Mouse (Mus musculus) hindbrain, postnatal 0 days (tissue): Measurements from ENCODE around the gene Cd180. TPM values are rescaled to one million over a fixed set of nuclear protein-coding genes. Genes with fewer than 3 reads are reported as not detected.

Source experiments
- ATAC-seq: fragments of 200-750 bp; cut with Nextera tagmentation; 2 replicates; pipeline ENCODE4 v1.8.0; 2017; ENCODE audit warnings: mild to moderate bottlenecking, moderate TSS enrichment, moderate library complexity
- DNase-seq: peaks from one replicate; pipeline ENCODE4 v3.0.0-alpha.2; 2015; ENCODE audit warnings: low spot score
- H3K27ac ChIP-seq: fragments of 300-500 bp; sonication (generic); 2 replicates; pipeline ENCODE4 v1.5.1; 2014; ENCODE audit warnings: mild to moderate bottlenecking
- H3K27me3 ChIP-seq: fragments of 300-500 bp; sonication (generic); 2 replicates; pipeline ENCODE4 v1.6.1; 2014; ENCODE audit warnings: low read length, mixed read lengths; ENCODE audit not compliant: insufficient read depth
- H3K36me3 ChIP-seq: fragments of 300-500 bp; sonication (generic); 2 replicates; pipeline ENCODE4 v1.6.1; 2014; ENCODE audit warnings: low read length, mixed read lengths; ENCODE audit not compliant: insufficient read depth
- H3K4me1 ChIP-seq: fragments of 300-500 bp; sonication (generic); 2 replicates; pipeline ENCODE4 v1.6.1; 2014; ENCODE audit warnings: antibody characterized with exemption, low read length, mixed read lengths; ENCODE audit not compliant: insufficient read depth
- H3K4me2 ChIP-seq: fragments of 300-500 bp; sonication (generic); 2 replicates; pipeline ENCODE4 v1.6.1; 2014; ENCODE audit warnings: low read depth, mild to moderate bottlenecking, low read length, moderate library complexity, mixed read lengths
- H3K4me3 ChIP-seq: fragments of 300-500 bp; sonication (generic); 2 replicates; pipeline ENCODE4 v1.5.1; 2014; ENCODE audit warnings: low read length
- H3K9ac ChIP-seq: fragments of 300-500 bp; sonication (generic); replicated peaks from 2 replicates; pipeline ENCODE4 v1.6.1; 2014; ENCODE audit warnings: mild to moderate bottlenecking, low read length, moderate library complexity, mixed read lengths
- H3K9me3 ChIP-seq: fragments of 300-500 bp; sonication (generic); 2 replicates; pipeline ENCODE4 v1.6.1; 2016; ENCODE audit warnings: low read length, mixed read lengths
- CTCF ChIP-seq: IDR thresholded peaks from 2 replicates; pipeline ENCODE4 v1.5.1; 2016; ENCODE audit warnings: antibody characterized with exemption, control low read depth, low read depth
- WGBS: fragments of 180-500 bp; shearing (Covaris S2); extraction: QIAGEN DNeasy Blood & Tissue Kit; methylation state at CpG from one replicate; pipeline ENCODE4 v1.1.7; 2014; 5-methylcytosine and 5-hydroxymethylcytosine counted together
- polyA plus RNA-seq: library from polyadenylated mRNA; unstranded; fragments of >200 nt; fragmentation: Nextera tagmentation; extraction: Ambion mirVana; gene quantifications from 2 replicates; pipeline ENCODE4 v1.2.1, GENCODE M21; 2015
- total RNA-seq: library from RNA; depleted of rRNA; stranded (reverse); fragments of >200 nt; gene quantifications from 2 replicates; pipeline ENCODE4 v1.2.3, GENCODE M21; 2014

Cd180 gene
- total and polyA plus RNA-seq, 2 experiments from 2014 or later = 0.68 to 1.1 TPM

- no peak overlapping the region for H3K9ac ChIP-seq
- H3K4me1 ChIP-seq = no peaks in the 10 kb centered on the region
- H3K9me3 ChIP-seq = no peaks in the 10 kb centered on the region
- no peak overlapping the region for H3K4me3 ChIP-seq
- TF ChIP-seq CTCF = no peak
- WGBS = 85% methylated on average over 17 of the region's 17 CpGs
- H3K36me3 ChIP-seq = peaks cover 9% of the 10 kb centered on the region
- no peak overlapping the region for H3K4me2 ChIP-seq
- ATAC-seq = no peak
- no peaks in the 10 kb centered on the region for H3K27me3 ChIP-seq
- DNase-seq = no peak
- no peak overlapping the region for H3K27ac ChIP-seq
These were observed 53.6 kb downstream of the Cd180 start for GRCm38 (mm10) chr13:102746803-102747561.

GRCm38 (mm10) chr13:102749194-102749593, 55.8 kb downstream of the Cd180 start:
- Histone ChIP-seq H3K9ac (no peak overlapping the region), H3K9me3 (no peaks in the 10 kb centered on the region), H3K27ac (no peak overlapping the region), H3K4me3 (no peak overlapping the region), H3K4me2 (no peak overlapping the region), H3K36me3 (peaks cover 9% of the 10 kb centered on the region), H3K27me3 (no peaks in the 10 kb centered on the region), H3K4me1 (no peaks in the 10 kb centered on the region)
- no peak for TF ChIP-seq CTCF
- no peak for DNase-seq
- 41% methylated on average over 6 of the region's 6 CpGs for WGBS
- ATAC-seq = no peak

GRCm38 (mm10) chr13:102749891-102750290, 56.5 kb downstream of the Cd180 start:
- Histone ChIP-seq H3K4me2 (no peak overlapping the region), H3K36me3 (peaks cover 9% of the 10 kb centered on the region), H3K9me3 (no peaks in the 10 kb centered on the region), H3K4me1 (no peaks in the 10 kb centered on the region), H3K27ac (no peak overlapping the region), H3K9ac (no peak overlapping the region), H3K4me3 (no peak overlapping the region), H3K27me3 (no peaks in the 10 kb centered on the region)
- no peak for ATAC-seq
- no peak for DNase-seq
- WGBS = 77% methylated on average over 10 of the region's 10 CpGs
- no peak for TF ChIP-seq CTCF

GRCm38 (mm10) chr13:102753714-102754556, 60.6 kb downstream of the Cd180 start:
- 81% methylated on average over 19 of the region's 19 CpGs for WGBS
- Histone ChIP-seq H3K4me1 (no peaks in the 10 kb centered on the region), H3K9me3 (no peaks in the 10 kb centered on the region), H3K9ac (no peak overlapping the region), H3K4me3 (no peak overlapping the region), H3K4me2 (no peak overlapping the region), H3K36me3 (peaks cover 9% of the 10 kb centered on the region), H3K27me3 (no peaks in the 10 kb centered on the region), H3K27ac (no peak overlapping the region)
- DNase-seq (no peak), ATAC-seq (no peak)
- TF ChIP-seq CTCF = no peak

- Histone ChIP-seq H3K36me3 (peaks cover 13% of the 10 kb centered on the region), H3K4me3 (no peak overlapping the region), H3K27me3 (no peaks in the 10 kb centered on the region), H3K9ac (no peak overlapping the region), H3K9me3 (no peaks in the 10 kb centered on the region), H3K27ac (no peak overlapping the region), H3K4me1 (no peaks in the 10 kb centered on the region), H3K4me2 (no peak overlapping the region)
- no peak for ATAC-seq
- TF ChIP-seq CTCF = no peak
- WGBS = 99% methylated on average over 8 of the region's 8 CpGs
- no peak for DNase-seq
These were observed 61.8 kb downstream of the Cd180 start for GRCm38 (mm10) chr13:102755124-102755523.

- peaks cover 7% of the 10 kb centered on the region; the same call in 1 of the 2 replicates for H3K36me3 ChIP-seq
- no peak overlapping the region for H3K27ac ChIP-seq
- no peaks in the 10 kb centered on the region for H3K27me3 ChIP-seq
- H3K9ac ChIP-seq = no peak overlapping the region
- no peak overlapping the region for H3K4me2 ChIP-seq
- H3K9me3 ChIP-seq = no peaks in the 10 kb centered on the region
- WGBS = 95% methylated on average over 8 of the region's 8 CpGs
- no peak for TF ChIP-seq CTCF
- ATAC-seq (no peak), DNase-seq (no peak)
- H3K4me3 ChIP-seq = no peak overlapping the region
- no peaks in the 10 kb centered on the region for H3K4me1 ChIP-seq
These were observed 62.7 kb downstream of the Cd180 start for GRCm38 (mm10) chr13:102756071-102756470.

- TF ChIP-seq CTCF = no peak
- ATAC-seq (no peak), DNase-seq (no peak)
- WGBS = 93% methylated on average over 6 of the region's 6 CpGs
- Histone ChIP-seq H3K36me3 (peaks cover 4% of the 10 kb centered on the region; the same call in 1 of the 2 replicates), H3K4me1 (no peaks in the 10 kb centered on the region), H3K27ac (no peak overlapping the region), H3K4me3 (no peak overlapping the region), H3K9ac (no peak overlapping the region), H3K9me3 (no peaks in the 10 kb centered on the region), H3K4me2 (no peak overlapping the region), H3K27me3 (no peaks in the 10 kb centered on the region)
These were observed 64.7 kb downstream of the Cd180 start for GRCm38 (mm10) chr13:102758021-102758420.
